Mouse (Mus musculus) kidney, postnatal 0 days (tissue): Measurements from ENCODE around the gene Mri1. TPM values are rescaled to one million over a fixed set of nuclear protein-coding genes. Genes with fewer than 3 reads are reported as not detected.

Source experiments
- ATAC-seq: fragments of 200-750 bp; cut with Nextera tagmentation; replicated peaks from 2 replicates; pipeline ENCODE4 v1.8.0; 2017; ENCODE audit warnings: low read depth, moderate number of reproducible peaks, moderate TSS enrichment, moderate library complexity; ENCODE audit not compliant: low FRiP score
- DNase-seq: peaks from one replicate; pipeline ENCODE4 v3.0.0-alpha.2; 2016; ENCODE audit warnings: low spot score
- H3K27ac ChIP-seq: fragments of 300-500 bp; sonication (generic); 2 replicates; pipeline ENCODE4 v1.5.1; 2014; ENCODE audit warnings: mild to moderate bottlenecking
- H3K27me3 ChIP-seq: fragments of 300-500 bp; sonication (generic); 2 replicates; pipeline ENCODE4 v1.6.1; 2014; ENCODE audit warnings: low read length, mixed read lengths; ENCODE audit not compliant: insufficient read depth
- H3K36me3 ChIP-seq: fragments of 300-500 bp; sonication (generic); 2 replicates; pipeline ENCODE4 v1.6.1; 2014; ENCODE audit warnings: low read length, mixed read lengths; ENCODE audit not compliant: insufficient read depth
- H3K4me1 ChIP-seq: fragments of 300-500 bp; sonication (generic); replicated peaks from 2 replicates; pipeline ENCODE4 v1.6.1; 2014; ENCODE audit warnings: antibody characterized with exemption, low read length, mixed read lengths; ENCODE audit not compliant: insufficient read depth
- H3K4me2 ChIP-seq: fragments of 300-500 bp; sonication (generic); 2 replicates; pipeline ENCODE4 v1.6.1; 2014; ENCODE audit warnings: mild to moderate bottlenecking, low read length, moderate library complexity, mixed read lengths
- H3K4me3 ChIP-seq: fragments of 300-500 bp; sonication (generic); replicated peaks from 2 replicates; pipeline ENCODE4 v1.5.1; 2014; ENCODE audit warnings: low read depth, low read length
- H3K9ac ChIP-seq: fragments of 300-500 bp; sonication (generic); 2 replicates; pipeline ENCODE4 v1.6.1; 2014; ENCODE audit warnings: low read depth, low read length
- H3K9me3 ChIP-seq: fragments of 300-500 bp; sonication (generic); replicated peaks from 2 replicates; pipeline ENCODE4 v1.6.1; 2016; ENCODE audit warnings: low read length, inconsistent platforms, mixed read lengths
- CTCF ChIP-seq: IDR thresholded peaks from 2 replicates; pipeline ENCODE4 v1.5.1; 2016; ENCODE audit warnings: antibody characterized with exemption, low read depth, mild to moderate bottlenecking, moderate library complexity
- WGBS: fragments of 180-500 bp; shearing (Covaris S2); extraction: QIAGEN DNeasy Blood & Tissue Kit; methylation state at CpG from one replicate; pipeline ENCODE4 v1.1.7; 2014; 5-methylcytosine and 5-hydroxymethylcytosine counted together
- polyA plus RNA-seq: library from polyadenylated mRNA; unstranded; fragments of >200 nt; fragmentation: Nextera tagmentation; extraction: Ambion mirVana; gene quantifications from 2 replicates; pipeline ENCODE4 v1.2.1, GENCODE M21; 2015

Mri1 gene
- polyA plus RNA-seq, 1 experiment from 2014 or later = 80.4 TPM

DNA sequence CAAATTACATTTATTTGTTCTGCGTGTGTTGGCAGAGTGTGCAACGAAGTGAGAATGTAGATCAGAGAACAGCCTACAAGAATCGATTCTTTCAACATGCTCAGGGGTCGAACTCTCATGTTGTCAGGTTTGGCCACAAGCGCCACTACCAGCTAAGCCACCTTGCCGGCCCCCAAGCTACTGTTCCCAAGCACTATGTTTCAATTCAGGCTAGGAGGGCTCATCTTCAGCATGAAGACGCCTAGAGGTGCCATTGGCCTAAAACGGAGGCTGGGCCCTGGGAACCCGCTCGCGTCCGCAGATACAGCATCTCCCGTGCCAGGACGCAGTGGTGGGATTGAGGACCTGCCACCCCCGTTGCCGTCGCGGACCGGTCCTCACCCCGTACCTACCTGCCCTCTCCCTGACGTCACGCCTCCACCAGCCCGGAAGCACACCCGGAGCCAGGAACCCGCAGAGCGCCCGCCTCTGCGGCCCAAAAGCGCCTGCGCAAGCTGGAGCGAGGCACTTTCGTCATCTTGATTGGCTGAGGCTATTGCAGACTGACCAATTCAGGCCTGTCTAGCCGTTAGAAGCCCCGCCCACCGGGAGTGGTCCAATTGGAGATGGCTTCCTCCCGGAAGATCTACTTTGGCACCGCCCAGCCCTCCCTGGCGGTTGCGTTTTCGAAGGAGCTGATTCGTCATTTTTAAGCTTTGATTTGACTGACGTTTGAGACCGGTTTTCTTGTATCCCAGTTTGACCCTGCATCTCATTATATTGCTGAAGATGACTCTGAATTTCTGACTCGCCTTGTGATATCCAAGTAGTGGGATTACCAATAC lies 13.0 kb upstream of the Mri1 start, which contains the start of gene Ccdc130:
Gene Ccdc130, minus strand, starts transcription at position 431 of the 824 bp plus-strand sequence.
- 0 out of 2 replicates have a peak within 1 kb of the TSS, but pooled peaks have one; percentile 42 for H3K27ac ChIP-seq
- no peaks in the 10 kb centered on the region for H3K9me3 ChIP-seq
- H3K36me3 ChIP-seq = peaks cover 16% of the 10 kb centered on the region; the same call in 1 of the 2 replicates
- peak within 1 kb of the TSS; percentile 87 for H3K4me3 ChIP-seq
- peaks cover 6% of the 10 kb centered on the region; the same call in 1 of the 2 replicates for H3K4me1 ChIP-seq
- H3K27me3 ChIP-seq = no peaks in the 10 kb centered on the region
- peak; percentile 99 for ATAC-seq
- TF ChIP-seq CTCF = no peak
- H3K9ac ChIP-seq = peak within 1 kb of the TSS; percentile 70
- H3K4me2 ChIP-seq = peak within 1 kb of the TSS; percentile 79
- WGBS = under 1% methylated on average over 44 of the region's 44 CpGs
- peak; percentile 99 for DNase-seq

DNA sequence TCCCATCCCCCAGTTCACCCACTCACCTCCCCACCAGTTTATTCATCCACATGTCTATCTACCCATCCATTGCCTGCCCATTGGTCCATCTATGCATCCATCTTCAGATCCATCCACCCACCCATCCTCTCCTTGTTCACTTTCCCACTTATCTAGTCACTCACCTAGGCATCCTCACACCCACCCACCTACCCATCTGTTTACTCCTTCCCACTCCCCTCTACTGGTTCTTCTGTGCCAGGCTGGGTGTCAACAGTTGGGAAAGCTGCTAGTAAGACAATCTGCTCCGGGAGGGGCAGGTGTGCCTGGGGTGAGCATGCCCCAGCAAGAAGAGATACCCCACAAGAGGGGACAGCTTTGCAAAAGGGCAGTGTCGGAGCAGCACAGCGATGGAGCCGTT lies 4.0 kb upstream of the Mri1 start:
- Histone ChIP-seq H3K4me2 (no peak overlapping the region), H3K9ac (no peak overlapping the region), H3K27ac (no peak overlapping the region), H3K27me3 (no peaks in the 10 kb centered on the region), H3K36me3 (peaks cover 75% of the 10 kb centered on the region), H3K4me3 (no peak overlapping the region), H3K4me1 (peaks cover 9% of the 10 kb centered on the region), H3K9me3 (no peaks in the 10 kb centered on the region)
- TF ChIP-seq CTCF = no peak
- 94% methylated on average over 4 of the region's 4 CpGs for WGBS
- DNase-seq = no peak
- ATAC-seq = no peak

DNA sequence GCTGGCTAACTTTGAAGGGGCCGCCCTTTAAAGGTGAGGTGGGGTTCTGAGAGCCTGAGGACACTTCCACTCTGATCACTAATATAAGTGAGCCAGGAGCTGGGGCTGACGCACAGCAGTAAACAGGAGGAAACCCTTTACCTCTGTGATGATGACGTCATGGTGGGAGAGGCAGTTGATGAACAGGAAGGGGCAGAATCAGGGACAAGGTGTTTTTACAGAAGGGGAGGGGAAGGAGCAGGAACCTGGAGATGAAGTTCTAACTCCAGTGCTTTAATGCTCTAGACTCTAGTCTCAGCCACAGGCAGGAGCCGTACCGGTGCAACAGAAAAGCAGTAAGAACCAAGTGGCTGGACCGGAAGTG lies 686 bp downstream of the Mri1 start:
- Histone ChIP-seq H3K4me2 (peak overlapping the region; percentile 93), H3K27me3 (no peaks in the 10 kb centered on the region), H3K36me3 (peaks cover 59% of the 10 kb centered on the region), H3K9me3 (no peaks in the 10 kb centered on the region), H3K4me1 (peaks cover 11% of the 10 kb centered on the region), H3K4me3 (peak overlapping the region; percentile 66), H3K27ac (peak overlapping the region; percentile 93), H3K9ac (peak overlapping the region; percentile 75)
- DNase-seq = peak; percentile 58
- no peak for TF ChIP-seq CTCF
- peak; percentile 34 for ATAC-seq
- 10% methylated on average over 6 of the region's 6 CpGs for WGBS

DNA sequence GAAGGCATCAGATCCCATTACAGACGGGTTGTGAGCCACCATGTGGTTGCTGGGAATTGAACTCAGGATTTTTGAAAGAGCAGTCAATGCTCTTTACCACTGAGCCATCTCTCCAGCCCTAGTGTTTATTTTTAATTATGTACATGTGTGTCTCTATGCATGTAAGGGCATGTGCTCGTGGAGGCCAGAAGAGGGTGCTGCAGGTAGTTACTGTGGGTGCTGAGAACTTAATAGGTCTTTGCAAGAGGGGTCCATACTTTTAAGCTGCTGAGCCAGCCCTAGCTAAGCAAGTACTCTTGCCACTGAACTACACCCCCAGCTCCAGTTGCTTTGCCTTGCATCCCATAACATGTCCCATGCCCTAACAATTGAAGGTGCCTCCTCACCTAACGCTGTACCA lies 1.3 kb downstream of the Mri1 start:
- Histone ChIP-seq H3K4me1 (peaks cover 11% of the 10 kb centered on the region), H3K4me2 (peak overlapping the region; percentile 93), H3K27ac (peak overlapping the region; percentile 93; the same call in 1 of the 2 replicates), H3K4me3 (peak overlapping the region; percentile 66), H3K9me3 (no peaks in the 10 kb centered on the region), H3K36me3 (peaks cover 53% of the 10 kb centered on the region), H3K27me3 (no peaks in the 10 kb centered on the region), H3K9ac (no peak overlapping the region)
- peak; percentile 12 for DNase-seq
- WGBS = 83% methylated on average over 3 of the region's 3 CpGs
- no peak for ATAC-seq
- TF ChIP-seq CTCF = peak; percentile 33; the same call in 1 of the 2 replicates

DNA sequence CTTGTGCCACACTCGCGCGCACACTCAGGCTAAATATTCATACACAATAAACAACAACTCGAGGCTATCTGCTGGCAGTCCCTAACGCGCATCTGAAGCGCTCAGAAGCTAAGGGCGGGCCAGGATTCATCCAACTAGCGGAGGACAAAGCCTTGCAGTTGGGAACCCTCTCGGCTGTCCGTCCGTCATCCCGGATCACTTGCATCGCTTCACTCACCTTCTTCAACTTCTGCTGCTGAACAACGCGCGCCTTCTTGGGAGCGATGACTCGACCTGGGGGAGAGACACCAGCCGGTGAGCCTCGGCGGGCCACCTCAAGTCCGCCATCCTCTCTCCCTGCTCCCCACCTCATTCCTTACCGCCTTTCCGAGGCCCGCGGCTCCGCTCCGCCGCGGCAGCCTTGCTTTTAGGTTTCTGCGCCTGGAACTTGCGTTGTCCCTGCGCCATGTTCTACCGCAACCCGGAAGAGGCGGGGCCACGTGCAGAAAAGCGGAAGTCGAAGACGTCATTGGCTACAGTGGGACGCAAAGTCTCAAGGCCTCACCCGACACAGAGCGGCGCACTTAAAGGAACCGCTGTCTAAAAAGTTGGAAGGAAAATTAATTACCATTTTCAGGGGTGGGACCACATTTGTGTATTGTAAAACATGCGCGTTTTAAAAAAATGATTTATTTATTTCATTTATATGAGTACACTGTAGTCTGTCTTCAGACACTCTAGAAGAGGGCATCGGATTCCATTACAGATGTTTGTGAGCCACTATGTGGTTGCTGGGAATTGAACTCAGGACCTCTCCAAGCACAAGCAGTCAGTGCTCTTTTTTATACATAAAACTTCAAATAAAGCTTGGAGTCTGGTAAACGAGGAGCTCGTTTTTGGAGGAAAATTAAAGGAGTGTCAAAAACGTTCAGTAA lies 7.6 kb downstream of the Mri1 start, which contains the start of gene D8Ertd738e:
Gene D8Ertd738e, minus strand, starts transcription at position 463 of the 914 bp plus-strand sequence.
- WGBS = 5% methylated on average over 52 of the region's 52 CpGs
- ATAC-seq = peak; percentile 93
- no peak; the same call in 1 of the 2 replicates for TF ChIP-seq CTCF
- Histone ChIP-seq H3K4me1 (no peaks in the 10 kb centered on the region), H3K9me3 (no peaks in the 10 kb centered on the region), H3K4me3 (peak within 1 kb of the TSS; percentile 70), H3K9ac (peak within 1 kb of the TSS; percentile 81), H3K4me2 (peak within 1 kb of the TSS; percentile 75), H3K27ac (peak within 1 kb of the TSS; percentile 73), H3K36me3 (peaks cover 43% of the 10 kb centered on the region), H3K27me3 (no peaks in the 10 kb centered on the region)
- peak; percentile 97 for DNase-seq

DNA sequence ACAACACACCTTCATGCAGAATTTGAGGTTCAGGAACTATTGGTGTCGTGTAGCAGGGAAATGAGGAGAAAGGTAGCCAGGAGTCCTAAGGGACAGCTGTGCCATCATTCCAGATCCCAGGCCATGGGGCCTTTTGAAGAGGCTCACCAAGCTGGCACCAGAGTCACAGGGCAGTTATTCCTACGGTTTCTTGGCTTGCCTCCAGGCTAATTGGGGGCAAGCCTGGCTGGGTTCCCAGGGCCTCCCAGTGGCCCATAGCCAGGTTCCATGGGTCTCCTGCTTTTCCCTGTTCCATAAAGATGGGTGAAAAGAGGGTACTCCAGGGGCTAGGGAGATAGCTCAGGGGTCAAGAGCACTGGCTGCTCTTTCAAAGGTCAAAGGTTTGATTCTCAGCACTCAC lies 15.3 kb downstream of the Mri1 start:
- no peak overlapping the region for H3K4me3 ChIP-seq
- no peaks in the 10 kb centered on the region for H3K9me3 ChIP-seq
- no peaks in the 10 kb centered on the region for H3K4me1 ChIP-seq
- 52% methylated on average over 2 of the region's 2 CpGs for WGBS
- H3K4me2 ChIP-seq = no peak overlapping the region
- no peak for TF ChIP-seq CTCF
- DNase-seq = no peak
- no peak for ATAC-seq
- H3K9ac ChIP-seq = no peak overlapping the region
- H3K36me3 ChIP-seq = peaks cover 22% of the 10 kb centered on the region; the same call in 1 of the 2 replicates
- H3K27ac ChIP-seq = no peak overlapping the region
- H3K27me3 ChIP-seq = no peaks in the 10 kb centered on the region
